Mouse (Mus musculus) left cerebral cortex, adult 11 months (tissue): ENCODE measurements around the gene Tldc1.

Source experiments
- DNase-seq: peaks from one replicate; pipeline ENCODE4 v3.0.0; 2022; ENCODE audit warnings: low spot score

Tldc1 gene

DNA sequence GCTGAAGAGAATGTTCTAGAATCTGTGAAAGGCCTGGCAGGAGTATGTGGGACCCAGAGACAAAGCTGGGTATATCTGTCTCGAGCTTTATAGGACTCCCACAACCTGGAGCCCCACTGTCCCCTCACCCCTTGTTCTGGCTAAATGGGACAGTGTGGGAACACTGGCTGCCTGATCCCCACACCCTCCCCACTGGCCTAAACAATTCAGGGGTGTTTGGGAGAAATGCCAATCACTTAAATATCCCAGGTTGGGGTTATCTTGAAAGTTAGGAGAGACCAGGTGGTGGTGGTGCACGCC lies 20.7 kb upstream of the Tldc1 start:
- no peak for DNase-seq

DNA sequence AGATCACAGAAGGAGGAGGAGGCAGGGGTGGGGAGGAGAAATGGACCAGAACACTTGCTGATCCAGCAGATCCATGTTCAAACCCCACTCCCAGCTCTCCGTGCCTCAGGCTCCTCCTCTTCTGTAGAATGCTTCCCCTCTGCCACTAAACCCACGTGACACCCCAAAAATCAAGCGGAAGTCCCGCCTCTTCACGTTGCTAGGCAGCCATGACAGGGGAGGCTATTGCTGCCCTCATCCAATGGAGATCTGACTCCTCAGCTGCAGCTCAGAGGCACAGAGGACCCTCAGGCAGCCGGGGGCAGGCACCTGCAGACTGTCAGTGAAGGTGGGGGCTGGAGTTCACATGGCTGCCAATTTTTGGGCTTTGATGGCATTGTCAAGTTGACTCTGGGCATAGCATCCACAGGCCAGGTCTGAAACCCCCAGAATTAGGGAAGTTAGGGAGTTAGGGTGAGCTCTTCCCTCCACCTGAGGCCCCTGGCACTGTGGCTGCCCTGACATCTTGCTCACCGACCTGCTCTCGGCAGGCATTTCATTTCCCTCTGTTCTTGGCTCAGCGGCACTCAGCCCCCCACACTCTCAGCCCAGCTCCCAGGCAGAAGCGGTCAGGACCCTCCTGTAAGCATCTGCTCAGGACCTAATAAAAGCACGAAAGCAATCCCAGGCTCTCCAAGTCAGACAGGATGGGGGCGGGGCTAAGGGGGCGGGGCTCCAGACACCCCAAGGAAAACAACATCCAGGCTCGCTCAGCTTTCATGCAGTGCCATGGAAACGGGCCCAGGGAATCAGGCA lies 20.2 kb upstream of the Tldc1 start:
- peak; percentile 71 for DNase-seq

DNA sequence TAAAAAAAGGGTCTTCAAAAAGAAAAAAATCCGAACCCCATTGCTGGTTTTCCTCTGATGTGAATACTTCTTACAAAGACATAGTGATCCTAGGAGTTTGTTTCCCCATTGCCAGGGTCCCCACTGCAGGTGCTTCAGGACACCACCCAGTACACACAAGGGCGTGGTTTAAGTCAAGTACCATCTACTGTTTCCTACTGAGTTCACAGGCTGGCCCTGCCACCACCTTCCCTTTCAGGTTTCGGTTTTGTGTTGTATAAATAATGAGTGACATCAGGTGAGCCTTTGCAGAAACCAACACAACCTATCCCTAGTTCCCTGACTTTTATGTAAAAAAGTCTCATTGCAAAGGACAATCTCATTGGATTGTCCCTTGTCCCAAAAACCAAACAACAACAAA lies 17.4 kb upstream of the Tldc1 start:
- DNase-seq: no peak

DNA sequence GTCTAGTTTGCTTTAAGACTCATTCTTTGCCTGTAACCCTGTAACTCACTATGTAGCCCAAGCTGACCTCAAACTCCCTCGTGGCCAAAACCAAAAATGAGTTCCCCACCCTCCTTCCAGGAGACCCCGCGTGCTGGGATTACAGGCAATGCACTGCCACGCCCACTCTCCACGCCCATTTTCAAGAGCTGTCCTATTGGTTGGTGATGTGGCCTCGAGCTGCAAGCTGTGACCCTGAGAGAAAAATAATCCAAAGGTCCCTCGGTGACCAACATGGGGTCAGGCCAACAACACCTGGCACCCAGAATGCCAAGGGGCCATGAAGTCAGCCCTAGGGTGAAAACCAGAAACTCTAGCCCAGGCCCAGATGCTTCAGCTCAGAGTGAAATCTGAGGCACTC lies 16.5 kb upstream of the Tldc1 start:
- no peak for DNase-seq

GRCm38 (mm10) chr8:119791804-119792704 lies 13.8 kb upstream of the Tldc1 start:
- no peak for DNase-seq

DNA sequence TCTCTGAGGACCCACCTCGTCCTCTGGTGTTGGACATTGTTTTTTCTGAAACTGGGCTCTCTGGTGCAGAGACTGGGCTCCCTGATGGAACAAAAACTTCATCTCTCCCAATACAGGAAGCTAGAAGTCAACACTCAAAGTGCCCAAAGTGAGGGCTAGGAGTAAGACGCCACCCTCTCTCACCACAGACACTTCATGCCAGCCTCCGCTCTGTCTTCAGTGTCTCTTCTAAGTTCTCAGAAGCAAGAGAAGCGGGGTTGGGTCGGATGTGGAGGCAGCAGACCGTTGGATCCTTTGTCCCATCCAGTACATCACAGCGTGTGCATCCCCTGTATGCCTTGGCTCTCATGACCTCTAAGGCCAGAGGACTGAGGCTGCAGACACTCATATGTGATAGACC lies 11.4 kb upstream of the Tldc1 start:
- no peak for DNase-seq

- no peak for DNase-seq
Measured at GRCm38 (mm10) chr8:119788607-119789381, 10.6 kb upstream of the Tldc1 start.

DNA sequence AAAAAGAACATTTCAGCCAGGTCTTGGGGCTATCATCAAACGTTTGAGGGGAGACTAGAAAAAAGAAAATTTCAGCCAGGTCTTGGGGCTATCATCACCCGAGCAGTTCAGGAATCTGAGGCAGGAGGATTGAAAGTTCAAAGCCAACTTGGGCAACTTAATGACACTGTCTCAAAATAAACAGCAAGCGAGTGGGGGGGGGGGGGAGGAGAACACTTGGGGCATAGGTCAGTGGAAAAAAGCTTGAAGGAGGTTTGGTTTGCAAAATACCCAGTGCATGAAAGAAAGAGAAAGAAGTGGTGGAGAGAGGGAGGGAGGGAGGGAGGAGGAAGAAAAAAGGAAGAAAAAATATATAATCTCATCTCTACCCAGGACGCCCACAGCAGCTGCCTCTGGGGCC lies 9.1 kb upstream of the Tldc1 start:
- DNase-seq: no peak

GRCm38 (mm10) chr8:119786871-119787270 lies 8.7 kb upstream of the Tldc1 start:
- DNase-seq: no peak

GRCm38 (mm10) chr8:119785764-119786405 lies 7.7 kb upstream of the Tldc1 start:
- no peak for DNase-seq

GRCm38 (mm10) chr8:119784676-119785075 lies 6.5 kb upstream of the Tldc1 start:
- no peak for DNase-seq

DNA sequence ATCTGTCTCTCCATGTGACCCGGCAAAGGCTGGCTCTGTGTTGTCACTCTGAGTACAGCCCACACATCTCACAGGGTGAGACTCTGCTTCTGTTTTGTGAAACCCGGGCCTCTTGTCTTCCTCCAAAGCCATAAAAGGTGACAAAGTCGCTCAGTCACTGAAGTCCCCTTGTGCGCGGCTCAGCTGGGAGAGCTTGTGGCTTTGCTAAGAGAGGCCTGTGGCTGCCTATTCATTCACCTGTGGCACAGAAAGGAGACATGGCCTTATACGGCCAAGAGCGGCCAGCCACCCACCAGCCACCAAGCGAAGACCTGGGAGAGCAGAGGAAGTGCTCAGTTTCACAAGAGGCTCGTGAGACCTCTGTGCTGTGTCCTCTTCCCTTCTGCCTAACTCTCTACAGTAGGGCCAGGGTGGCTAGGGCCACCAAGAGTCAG lies 5.9 kb upstream of the Tldc1 start:
- DNase-seq: no peak

DNA sequence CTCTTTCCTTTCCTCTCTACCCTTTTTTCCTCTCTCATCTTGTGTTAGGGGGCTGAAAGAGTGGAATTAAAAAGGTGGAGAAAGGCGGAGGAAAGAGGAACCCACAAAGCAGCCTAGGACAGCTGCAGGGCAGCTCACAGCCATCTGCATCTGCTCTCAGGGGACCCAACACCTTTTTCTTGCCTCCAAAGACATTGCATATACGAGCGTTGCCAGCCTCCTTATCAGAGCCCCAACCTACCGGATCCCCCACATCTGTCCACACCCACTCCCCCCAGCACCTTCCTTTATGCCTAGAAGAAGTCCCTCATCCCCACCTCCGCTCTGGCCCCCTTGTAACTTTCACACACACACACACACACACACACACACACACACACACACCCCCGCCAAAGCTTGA lies 5.4 kb upstream of the Tldc1 start:
- DNase-seq: no peak

DNA sequence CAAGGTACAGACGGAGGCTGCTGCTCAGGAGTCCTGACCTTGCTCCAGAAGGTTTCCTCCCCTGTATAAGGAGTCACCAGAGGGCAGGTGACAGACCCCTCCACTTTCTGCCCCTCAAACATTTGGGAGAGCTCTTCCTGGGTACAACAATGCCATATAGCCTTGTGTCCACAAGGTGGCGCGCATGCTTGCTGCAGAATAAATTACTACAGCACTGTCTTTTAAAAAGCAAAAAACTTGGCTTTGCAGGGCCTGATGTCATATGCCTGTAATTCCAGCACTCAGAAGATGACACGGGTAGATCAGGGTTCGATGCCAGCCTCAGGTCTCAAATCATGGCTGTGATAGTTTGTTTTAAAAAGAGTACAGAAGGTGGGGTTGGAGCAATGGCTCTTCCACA lies 4.5 kb upstream of the Tldc1 start:
- DNase-seq: peak; percentile 66

GRCm38 (mm10) chr8:119781086-119781840 lies 3.0 kb upstream of the Tldc1 start:
- no peak for DNase-seq

- DNase-seq: no peak
Measured at GRCm38 (mm10) chr8:119780402-119781049, 2.3 kb upstream of the Tldc1 start.

GRCm38 (mm10) chr8:119779013-119779737 lies 959 bp upstream of the Tldc1 start:
- DNase-seq: peak; percentile 73

DNA sequence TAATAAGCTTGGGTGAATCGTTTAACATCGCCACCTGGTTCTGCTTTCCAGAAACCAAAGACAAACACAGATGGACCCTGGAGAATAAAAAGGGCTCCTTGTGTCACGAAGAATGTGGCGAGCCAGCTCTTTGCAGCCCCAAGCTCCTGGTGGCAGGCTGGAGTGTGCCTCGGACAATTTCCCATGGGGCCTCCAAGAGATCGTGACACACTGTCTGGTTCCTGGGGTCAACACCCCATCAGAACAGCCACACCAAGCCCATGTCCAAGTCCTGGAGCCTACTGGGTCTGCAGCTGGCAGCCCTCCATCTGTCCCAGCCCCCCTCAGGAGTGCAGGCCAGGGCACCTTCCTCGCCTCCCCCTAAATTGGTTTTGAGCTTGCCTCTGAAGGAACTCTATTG lies 451 bp downstream of the Tldc1 start:
- DNase-seq: no peak

DNA sequence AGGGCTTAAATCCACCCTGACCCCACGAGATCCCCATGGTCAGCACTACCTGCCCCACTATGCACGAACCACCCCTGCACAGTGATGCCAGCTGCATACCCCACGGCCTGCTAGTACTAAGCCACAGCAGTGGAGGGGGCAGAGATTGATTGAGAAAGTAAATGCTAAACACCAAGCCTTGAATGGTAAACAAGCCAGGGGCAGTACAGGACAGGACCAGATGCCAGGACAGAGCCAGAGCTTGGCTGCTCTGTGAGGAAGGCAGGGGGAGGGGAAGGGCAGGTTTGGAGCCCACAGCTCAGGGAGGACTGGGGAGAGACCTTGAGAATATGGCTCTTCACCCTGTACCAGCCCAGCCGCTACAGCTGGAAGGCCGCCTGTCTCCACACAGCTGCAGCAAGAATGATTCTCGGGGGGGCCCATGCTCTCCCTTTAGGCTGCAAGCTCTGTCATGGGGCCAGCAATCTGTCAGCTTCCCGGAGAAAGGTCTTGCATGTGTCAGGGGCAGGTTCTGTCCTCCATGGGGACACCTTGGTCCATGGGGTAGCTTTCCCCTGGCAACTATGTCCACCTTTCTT lies 1.5 kb downstream of the Tldc1 start:
- no peak for DNase-seq
